Mouse (Mus musculus): Measurements from ENCODE around the gene D930007J09Rik. TPM values are rescaled to one million over a fixed set of nuclear protein-coding genes. Genes with fewer than 3 reads are reported as not detected.

Gene D930007J09Rik
- polyA plus RNA-seq, 1 experiment from 2014 or later = not detected

- WGBS = 61% methylated on average over 3 of the region's 3 CpGs
- H3K4me1 ChIP-seq = peaks cover 11% of the 10 kb centered on the region
- no peaks in the 10 kb centered on the region for H3K36me3 ChIP-seq
- H3K9me3 ChIP-seq = no peaks in the 10 kb centered on the region
- no peaks in the 10 kb centered on the region for H3K27me3 ChIP-seq (replicated peaks)
- H3K4me2 ChIP-seq = no peak overlapping the region
- H3K27ac ChIP-seq (replicated peaks) = no peak overlapping the region
- H3K9ac ChIP-seq = no peak overlapping the region
- ATAC-seq (ENCODE audit: extremely low read depth, insufficient number of reproducible peaks, low FRiP score, low TSS enrichment) = no peak
- no peak overlapping the region for H3K4me3 ChIP-seq
Measured at GRCm38 (mm10) chr13:32832776-32833175, 30.1 kb upstream of the D930007J09Rik start.

- no peak for ATAC-seq (ENCODE audit: extremely low read depth, insufficient number of reproducible peaks, low FRiP score, low TSS enrichment)
- WGBS = 73% methylated on average over 3 of the region's 3 CpGs
- Histone ChIP-seq H3K9me3 (no peaks in the 10 kb centered on the region), H3K36me3 (no peaks in the 10 kb centered on the region), H3K4me1 (peaks cover 11% of the 10 kb centered on the region), H3K4me2 (no peak overlapping the region), H3K27ac (replicated peaks) (no peak overlapping the region), H3K4me3 (no peak overlapping the region), H3K27me3 (replicated peaks) (no peaks in the 10 kb centered on the region), H3K9ac (no peak overlapping the region)
Measured at GRCm38 (mm10) chr13:32831505-32832273, 29.0 kb upstream of the D930007J09Rik start.

GRCm38 (mm10) chr13:32828886-32829285 lies 26.2 kb upstream of the D930007J09Rik start:
- Histone ChIP-seq H3K27me3 (replicated peaks) (no peaks in the 10 kb centered on the region), H3K9me3 (no peaks in the 10 kb centered on the region), H3K4me2 (no peak overlapping the region), H3K9ac (no peak overlapping the region), H3K4me1 (peaks cover 11% of the 10 kb centered on the region), H3K27ac (replicated peaks) (no peak overlapping the region), H3K36me3 (peaks cover 1% of the 10 kb centered on the region; the same call in 1 of the 2 replicates), H3K4me3 (no peak overlapping the region)
- 54% methylated on average over 4 of the region's 4 CpGs for WGBS
- no peak for ATAC-seq (ENCODE audit: extremely low read depth, insufficient number of reproducible peaks, low FRiP score, low TSS enrichment)

- Histone ChIP-seq H3K9ac (no peak overlapping the region), H3K4me1 (peaks cover 11% of the 10 kb centered on the region), H3K27ac (replicated peaks) (no peak overlapping the region), H3K4me3 (no peak overlapping the region), H3K27me3 (replicated peaks) (no peaks in the 10 kb centered on the region), H3K4me2 (no peak overlapping the region), H3K9me3 (no peaks in the 10 kb centered on the region), H3K36me3 (peaks cover 11% of the 10 kb centered on the region)
- no peak for ATAC-seq (ENCODE audit: extremely low read depth, insufficient number of reproducible peaks, low FRiP score, low TSS enrichment)
- 55% methylated on average over 4 of the region's 4 CpGs for WGBS
Measured at GRCm38 (mm10) chr13:32827951-32828350, 25.3 kb upstream of the D930007J09Rik start.

- Histone ChIP-seq H3K27ac (replicated peaks) (no peak overlapping the region), H3K4me2 (no peak overlapping the region), H3K4me1 (peaks cover 11% of the 10 kb centered on the region), H3K36me3 (peaks cover 17% of the 10 kb centered on the region), H3K4me3 (no peak overlapping the region), H3K9me3 (no peaks in the 10 kb centered on the region), H3K9ac (no peak overlapping the region), H3K27me3 (replicated peaks) (no peaks in the 10 kb centered on the region)
- no peak for ATAC-seq (ENCODE audit: extremely low read depth, insufficient number of reproducible peaks, low FRiP score, low TSS enrichment)
- WGBS = 73% methylated on average over 3 of the region's 3 CpGs
Measured at GRCm38 (mm10) chr13:32827111-32827822, 24.6 kb upstream of the D930007J09Rik start.

GRCm38 (mm10) chr13:32825546-32825945 lies 22.9 kb upstream of the D930007J09Rik start:
- no peaks in the 10 kb centered on the region for H3K27me3 ChIP-seq (replicated peaks)
- no peak for ATAC-seq (ENCODE audit: extremely low read depth, insufficient number of reproducible peaks, low FRiP score, low TSS enrichment)
- WGBS = 84% methylated on average over 8 of the region's 8 CpGs
- H3K36me3 ChIP-seq = peaks cover 33% of the 10 kb centered on the region
- peaks cover 3% of the 10 kb centered on the region for H3K4me1 ChIP-seq
- no peak overlapping the region for H3K27ac ChIP-seq (replicated peaks)
- no peak overlapping the region for H3K4me3 ChIP-seq
- no peaks in the 10 kb centered on the region for H3K9me3 ChIP-seq
- H3K4me2 ChIP-seq = no peak overlapping the region
- H3K9ac ChIP-seq = no peak overlapping the region

- WGBS = 80% methylated on average over 6 of the region's 6 CpGs
- H3K27ac ChIP-seq (replicated peaks) = no peak overlapping the region
Measured at GRCm38 (mm10) chr13:32824377-32825330, 22.0 kb upstream of the D930007J09Rik start.

GRCm38 (mm10) chr13:32823126-32823525 lies 20.5 kb upstream of the D930007J09Rik start:
- Histone ChIP-seq H3K9ac (no peak overlapping the region), H3K27ac (replicated peaks) (no peak overlapping the region), H3K27me3 (replicated peaks) (no peaks in the 10 kb centered on the region), H3K4me2 (no peak overlapping the region), H3K4me1 (no peaks in the 10 kb centered on the region), H3K36me3 (peaks cover 57% of the 10 kb centered on the region), H3K9me3 (no peaks in the 10 kb centered on the region), H3K4me3 (no peak overlapping the region)
- no peak for ATAC-seq (ENCODE audit: extremely low read depth, insufficient number of reproducible peaks, low FRiP score, low TSS enrichment)
- WGBS = 73% methylated on average over 6 of the region's 6 CpGs

More at GRCm38 (mm10) chr13:32824377-32825330, 22.0 kb upstream of the D930007J09Rik start:
- Histone ChIP-seq H3K4me2 (no peak overlapping the region), H3K9ac (no peak overlapping the region), H3K4me3 (no peak overlapping the region), H3K9me3 (no peaks in the 10 kb centered on the region), H3K4me1 (no peaks in the 10 kb centered on the region), H3K27me3 (replicated peaks) (no peaks in the 10 kb centered on the region), H3K36me3 (peaks cover 42% of the 10 kb centered on the region)
- no peak for ATAC-seq (ENCODE audit: extremely low read depth, insufficient number of reproducible peaks, low FRiP score, low TSS enrichment)

GRCm38 (mm10) chr13:32821671-32822070 lies 19.0 kb upstream of the D930007J09Rik start:
- Histone ChIP-seq H3K36me3 (peaks cover 72% of the 10 kb centered on the region), H3K4me1 (no peaks in the 10 kb centered on the region), H3K4me3 (no peak overlapping the region), H3K27ac (replicated peaks) (no peak overlapping the region), H3K9me3 (no peaks in the 10 kb centered on the region), H3K9ac (no peak overlapping the region), H3K27me3 (replicated peaks) (no peaks in the 10 kb centered on the region), H3K4me2 (no peak overlapping the region)
- WGBS = 97% methylated on average over 4 of the region's 4 CpGs
- no peak for ATAC-seq (ENCODE audit: extremely low read depth, insufficient number of reproducible peaks, low FRiP score, low TSS enrichment)

- WGBS = 91% methylated on average over 5 of the region's 5 CpGs
- H3K4me3 ChIP-seq = no peak overlapping the region
Measured at GRCm38 (mm10) chr13:32819926-32820325, 17.3 kb upstream of the D930007J09Rik start.

GRCm38 (mm10) chr13:32819241-32819640 lies 16.6 kb upstream of the D930007J09Rik start:
- no peak overlapping the region for H3K9ac ChIP-seq
- no peak overlapping the region for H3K4me2 ChIP-seq
- H3K4me1 ChIP-seq = no peaks in the 10 kb centered on the region
- H3K36me3 ChIP-seq = peaks cover 89% of the 10 kb centered on the region
- no peaks in the 10 kb centered on the region for H3K9me3 ChIP-seq
- no peak for ATAC-seq (ENCODE audit: extremely low read depth, insufficient number of reproducible peaks, low FRiP score, low TSS enrichment)
- H3K27ac ChIP-seq (replicated peaks) = no peak overlapping the region
- 85% methylated on average over 3 of the region's 3 CpGs for WGBS
- H3K27me3 ChIP-seq (replicated peaks) = no peaks in the 10 kb centered on the region
- no peak overlapping the region for H3K4me3 ChIP-seq

More at GRCm38 (mm10) chr13:32819926-32820325, 17.3 kb upstream of the D930007J09Rik start:
- peaks cover 84% of the 10 kb centered on the region for H3K36me3 ChIP-seq
- no peak for ATAC-seq (ENCODE audit: extremely low read depth, insufficient number of reproducible peaks, low FRiP score, low TSS enrichment)
- no peaks in the 10 kb centered on the region for H3K27me3 ChIP-seq (replicated peaks)
- no peak overlapping the region for H3K27ac ChIP-seq (replicated peaks)
- no peaks in the 10 kb centered on the region for H3K9me3 ChIP-seq
- H3K4me1 ChIP-seq = no peaks in the 10 kb centered on the region
- no peak overlapping the region for H3K9ac ChIP-seq
- no peak overlapping the region for H3K4me2 ChIP-seq
